Mouse (Mus musculus) forebrain, postnatal 0 days (tissue): ENCODE results near the gene Tnfrsf1a. TPM values are rescaled to one million over a fixed set of nuclear protein-coding genes. Genes with fewer than 3 reads are reported as not detected.
"Not testable (repeated sequence)": the region's sequence is repeated elsewhere in the genome, so short reads cannot be mapped to it uniquely, and the experiment has no call there.

ENCODE experiments used
- ATAC-seq: fragments of 200-750 bp; cut with Nextera tagmentation; 2 replicates; pipeline ENCODE4 v1.8.0; 2017; ENCODE audit warnings: mild to moderate bottlenecking, moderate library complexity
- DNase-seq: peaks from one replicate; pipeline ENCODE4 v3.0.0-alpha.2; 2015
- H3K27ac ChIP-seq: fragments of 300-500 bp; sonication (generic); 2 replicates; pipeline ENCODE4 v1.5.1; 2014; ENCODE audit warnings: low read depth, mild to moderate bottlenecking, antibody characterized with exemption, low read length, moderate library complexity, mixed read lengths
- H3K27me3 ChIP-seq: fragments of 300-500 bp; sonication (generic); 2 replicates; pipeline ENCODE4 v1.6.1; 2014; ENCODE audit warnings: mild to moderate bottlenecking, low read length, mixed read lengths; ENCODE audit not compliant: insufficient read depth
- H3K36me3 ChIP-seq: fragments of 300-500 bp; sonication (generic); 2 replicates; pipeline ENCODE4 v1.6.1; 2014; ENCODE audit warnings: mild to moderate bottlenecking, moderate library complexity; ENCODE audit not compliant: insufficient read depth
- H3K4me1 ChIP-seq: fragments of 300-500 bp; sonication (generic); 2 replicates; pipeline ENCODE4 v1.6.1; 2014; ENCODE audit warnings: antibody characterized with exemption; ENCODE audit not compliant: insufficient read depth
- H3K4me2 ChIP-seq: fragments of 300-500 bp; sonication (generic); 2 replicates; pipeline ENCODE4 v1.6.1; 2014; ENCODE audit warnings: low read depth, mild to moderate bottlenecking, moderate library complexity
- H3K4me3 ChIP-seq: fragments of 300-500 bp; sonication (generic); 2 replicates; pipeline ENCODE4 v1.5.1; 2014; ENCODE audit warnings: low read depth, low read length, mixed read lengths
- H3K9ac ChIP-seq: fragments of 300-500 bp; sonication (generic); 2 replicates; pipeline ENCODE4 v1.6.1; 2014; ENCODE audit warnings: mild to moderate bottlenecking
- H3K9me3 ChIP-seq: fragments of 300-500 bp; sonication (generic); 2 replicates; pipeline ENCODE4 v1.6.1; 2016; ENCODE audit warnings: low read length
- CTCF ChIP-seq: sonication (generic); IDR thresholded peaks from 2 replicates; pipeline ENCODE4 v1.5.1; 2016; ENCODE audit warnings: antibody characterized with exemption, control low read depth, low read depth
- WGBS: fragments of 180-500 bp; shearing (Covaris S2); extraction: QIAGEN DNeasy Blood & Tissue Kit; methylation state at CpG from one replicate; pipeline ENCODE4 v1.1.7; 2014; 5-methylcytosine and 5-hydroxymethylcytosine counted together
- polyA plus RNA-seq: library from polyadenylated mRNA; unstranded; fragments of >200 nt; fragmentation: Nextera tagmentation; extraction: Ambion mirVana; gene quantifications from 2 replicates; pipeline ENCODE4 v1.2.1, GENCODE M21; 2015
- total RNA-seq: library from RNA; depleted of rRNA; stranded (reverse); fragments of >200 nt; gene quantifications from 2 replicates; pipeline ENCODE4 v1.2.3, GENCODE M21; 2014; rRNA removed

The Tnfrsf1a gene
- total RNA-seq (6.8 and 12.1 TPM in 2 replicates), polyA plus RNA-seq (13.2 and 13.6 TPM in 2 replicates)

GRCm38 (mm10) chr6:125348721-125349574 lies at the start of gene Tnfrsf1a:
Gene Tnfrsf1a, plus strand, starts transcription at chr6:125349362.
- ATAC-seq = no peak
- 8% methylated on average over 22 of the region's 22 CpGs for WGBS
- DNase-seq = no peak
- H3K4me3 ChIP-seq = peak within 1 kb of the TSS; percentile 34
- TF ChIP-seq CTCF = no peak
- no peaks in the 10 kb centered on the region for H3K4me1 ChIP-seq
- no peaks in the 10 kb centered on the region for H3K9me3 ChIP-seq
- H3K4me2 ChIP-seq = peak within 1 kb of the TSS; percentile 46
- no peaks in the 10 kb centered on the region for H3K27me3 ChIP-seq
- H3K9ac ChIP-seq = peak within 1 kb of the TSS; percentile 14
- no peaks in the 10 kb centered on the region for H3K36me3 ChIP-seq
- H3K27ac ChIP-seq = no peak within 1 kb of the TSS

- 66% methylated on average over 1 of the region's 1 CpGs for WGBS
- Histone ChIP-seq H3K27ac (no peak overlapping the region), H3K36me3 (no peaks in the 10 kb centered on the region), H3K4me3 (no peak overlapping the region), H3K9me3 (no peaks in the 10 kb centered on the region), H3K4me1 (no peaks in the 10 kb centered on the region), H3K4me2 (no peak overlapping the region), H3K9ac (no peak overlapping the region), H3K27me3 (no peaks in the 10 kb centered on the region)
- DNase-seq (no peak), ATAC-seq (no peak)
- no peak for TF ChIP-seq CTCF
These were observed 48.2 kb upstream of the Tnfrsf1a start for GRCm38 (mm10) chr6:125300982-125301381.

DNA sequence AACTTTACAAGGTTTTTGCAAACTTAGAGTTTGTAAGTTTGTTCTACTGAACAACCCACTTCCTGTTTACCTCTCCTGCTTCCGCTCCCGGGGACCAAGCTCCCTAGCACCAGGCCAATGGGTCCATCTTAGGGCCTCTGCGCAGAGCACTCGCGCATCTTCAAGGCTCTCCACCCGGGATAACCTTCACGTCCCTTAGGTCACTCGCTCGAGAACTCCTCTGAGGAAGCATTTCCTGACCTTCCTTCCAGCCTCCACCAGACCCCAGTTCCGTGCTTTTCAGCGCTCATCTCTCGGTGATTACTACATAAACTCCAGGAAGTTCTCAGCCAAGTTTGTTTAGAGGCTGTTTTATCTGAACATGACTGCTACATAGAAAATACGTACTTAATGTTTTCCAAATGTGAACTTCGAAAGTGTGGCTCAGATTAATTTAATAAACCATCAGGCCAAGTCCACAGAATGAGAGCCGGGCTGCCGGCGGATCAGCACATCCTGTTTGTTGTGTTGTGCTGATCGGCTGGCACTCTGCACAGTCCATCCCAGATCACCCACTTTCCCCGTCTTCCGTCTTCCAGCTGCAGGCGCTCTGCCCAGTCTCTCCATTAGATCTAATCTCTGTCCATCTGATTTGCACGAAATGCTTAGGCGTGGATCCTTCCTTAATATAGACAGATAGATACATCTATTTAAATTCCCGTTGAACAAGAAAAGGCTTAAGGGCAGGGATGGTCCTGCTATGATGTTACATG lies 46.8 kb upstream of the Tnfrsf1a start:
- Histone ChIP-seq H3K4me1 (no peaks in the 10 kb centered on the region), H3K27ac (no peak overlapping the region), H3K9ac (no peak overlapping the region), H3K4me3 (no peak overlapping the region), H3K4me2 (no peak overlapping the region), H3K27me3 (no peaks in the 10 kb centered on the region), H3K36me3 (no peaks in the 10 kb centered on the region), H3K9me3 (no peaks in the 10 kb centered on the region)
- no peak for DNase-seq
- no peak for TF ChIP-seq CTCF
- no peak for ATAC-seq
- 87% methylated on average over 24 of the region's 24 CpGs for WGBS

DNA sequence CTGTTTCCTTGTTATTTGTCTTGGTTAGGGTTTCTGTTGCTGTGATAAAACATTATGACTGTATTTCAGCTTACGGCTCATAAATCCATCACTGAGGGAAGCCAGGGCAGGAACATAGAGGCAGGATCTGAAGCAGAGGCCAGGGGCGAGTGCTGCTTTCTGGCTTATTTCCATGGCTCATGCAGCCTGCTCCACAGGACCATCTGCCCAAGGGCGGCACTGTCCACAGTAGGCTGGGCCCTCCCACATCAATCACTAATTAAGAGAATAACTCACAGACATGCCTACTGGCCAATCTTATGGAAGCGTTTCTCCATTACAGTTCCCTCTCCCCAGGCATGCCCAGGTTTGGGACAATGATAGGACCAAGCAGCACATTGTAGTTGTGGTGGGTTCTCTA lies 45.9 kb upstream of the Tnfrsf1a start:
- Histone ChIP-seq H3K4me2 (no peak overlapping the region), H3K36me3 (no peaks in the 10 kb centered on the region), H3K9ac (no peak overlapping the region), H3K4me1 (no peaks in the 10 kb centered on the region), H3K27me3 (no peaks in the 10 kb centered on the region), H3K9me3 (no peaks in the 10 kb centered on the region), H3K4me3 (no peak overlapping the region), H3K27ac (no peak overlapping the region)
- ATAC-seq (no peak), DNase-seq (no peak)
- no peak for TF ChIP-seq CTCF
- WGBS = 51% methylated on average over 4 of the region's 4 CpGs

DNA sequence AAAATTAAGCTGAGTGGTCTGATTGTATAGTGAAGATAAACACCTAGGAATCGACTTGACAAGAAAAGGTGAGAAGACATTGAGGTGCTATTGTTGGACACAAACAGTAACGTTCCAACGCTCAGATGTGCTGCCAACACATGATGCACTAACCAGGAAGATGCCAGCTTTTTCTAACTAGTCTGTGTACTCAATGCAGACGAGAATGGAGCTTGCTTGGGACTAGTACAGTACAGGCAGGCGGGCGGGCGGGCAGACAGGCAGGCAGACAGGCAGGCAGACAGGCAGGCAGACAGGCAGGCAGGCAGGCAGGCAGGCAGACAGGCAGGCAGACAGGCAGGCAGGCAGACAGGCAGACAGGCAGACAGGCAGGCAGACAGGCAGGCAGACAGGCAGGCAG lies 44.8 kb upstream of the Tnfrsf1a start:
- H3K27me3 ChIP-seq, H3K4me2 ChIP-seq, H3K27ac ChIP-seq, ATAC-seq, H3K9me3 ChIP-seq, H3K4me3 ChIP-seq, H3K9ac ChIP-seq, H3K4me1 ChIP-seq, DNase-seq, H3K36me3 ChIP-seq: not testable (repeated sequence)
- 75% methylated on average over 7 of the region's 7 CpGs for WGBS

GRCm38 (mm10) chr6:125305465-125305864 lies 43.7 kb upstream of the Tnfrsf1a start:
- Histone ChIP-seq H3K9me3 (no peaks in the 10 kb centered on the region), H3K4me2 (no peak overlapping the region), H3K9ac (no peak overlapping the region), H3K36me3 (no peaks in the 10 kb centered on the region), H3K4me3 (no peak overlapping the region), H3K27me3 (no peaks in the 10 kb centered on the region), H3K4me1 (no peaks in the 10 kb centered on the region), H3K27ac (no peak overlapping the region)
- WGBS = 90% methylated on average over 6 of the region's 6 CpGs
- no peak for TF ChIP-seq CTCF
- DNase-seq = no peak
- ATAC-seq = no peak

GRCm38 (mm10) chr6:125307091-125307490 lies 42.1 kb upstream of the Tnfrsf1a start:
- H3K4me3 ChIP-seq = no peak overlapping the region
- H3K4me2 ChIP-seq = no peak overlapping the region
- no peaks in the 10 kb centered on the region for H3K4me1 ChIP-seq
- TF ChIP-seq CTCF = no peak
- no peak for DNase-seq
- H3K27ac ChIP-seq = no peak overlapping the region
- H3K9ac ChIP-seq = no peak overlapping the region
- no peaks in the 10 kb centered on the region for H3K36me3 ChIP-seq
- H3K27me3 ChIP-seq = no peaks in the 10 kb centered on the region
- ATAC-seq = no peak
- 88% methylated on average over 5 of the region's 5 CpGs for WGBS
- H3K9me3 ChIP-seq = no peaks in the 10 kb centered on the region
